Mouse (Mus musculus) thymus, postnatal 0 days (tissue): Measurements from ENCODE around the gene Sema4c. TPM values are rescaled to one million over a fixed set of nuclear protein-coding genes. Genes with fewer than 3 reads are reported as not detected.

Experiments used
- DNase-seq: peaks from one replicate; pipeline ENCODE4 v3.0.0-alpha.2; 2015; ENCODE audit warnings: low spot score
- polyA plus RNA-seq: library from polyadenylated mRNA; unstranded; fragments of >200 nt; fragmentation: Nextera tagmentation; extraction: Ambion mirVana; gene quantifications from 2 replicates; pipeline ENCODE4 v1.2.1, GENCODE M21; 2015

Gene Sema4c
- polyA plus RNA-seq, 1 experiment from 2014 or later = 6.0 TPM

DNA sequence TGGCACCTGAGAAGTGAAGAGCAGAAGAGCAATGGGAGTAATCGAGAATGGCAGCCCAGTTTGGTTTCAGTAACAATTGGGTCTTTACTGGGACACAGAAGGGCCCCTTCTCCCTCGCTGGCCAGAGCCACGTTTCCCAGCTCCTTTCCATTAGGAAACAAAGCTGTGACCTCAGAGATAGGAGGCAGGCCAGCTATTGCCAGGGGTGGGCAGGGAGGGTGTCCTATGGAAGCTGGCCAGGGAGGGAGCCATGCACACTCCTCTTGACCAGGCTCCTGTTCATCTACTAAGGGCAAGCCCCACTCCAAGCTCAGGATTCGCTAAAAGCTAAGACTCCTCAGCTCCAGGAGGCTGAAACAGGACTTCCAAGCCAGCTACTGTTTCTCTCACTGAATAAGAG lies 1.1 kb upstream of the Sema4c start:
- DNase-seq = no peak

GRCm38 (mm10) chr1:36557457-36558011 lies 615 bp downstream of the Sema4c start:
- no peak for DNase-seq

DNA sequence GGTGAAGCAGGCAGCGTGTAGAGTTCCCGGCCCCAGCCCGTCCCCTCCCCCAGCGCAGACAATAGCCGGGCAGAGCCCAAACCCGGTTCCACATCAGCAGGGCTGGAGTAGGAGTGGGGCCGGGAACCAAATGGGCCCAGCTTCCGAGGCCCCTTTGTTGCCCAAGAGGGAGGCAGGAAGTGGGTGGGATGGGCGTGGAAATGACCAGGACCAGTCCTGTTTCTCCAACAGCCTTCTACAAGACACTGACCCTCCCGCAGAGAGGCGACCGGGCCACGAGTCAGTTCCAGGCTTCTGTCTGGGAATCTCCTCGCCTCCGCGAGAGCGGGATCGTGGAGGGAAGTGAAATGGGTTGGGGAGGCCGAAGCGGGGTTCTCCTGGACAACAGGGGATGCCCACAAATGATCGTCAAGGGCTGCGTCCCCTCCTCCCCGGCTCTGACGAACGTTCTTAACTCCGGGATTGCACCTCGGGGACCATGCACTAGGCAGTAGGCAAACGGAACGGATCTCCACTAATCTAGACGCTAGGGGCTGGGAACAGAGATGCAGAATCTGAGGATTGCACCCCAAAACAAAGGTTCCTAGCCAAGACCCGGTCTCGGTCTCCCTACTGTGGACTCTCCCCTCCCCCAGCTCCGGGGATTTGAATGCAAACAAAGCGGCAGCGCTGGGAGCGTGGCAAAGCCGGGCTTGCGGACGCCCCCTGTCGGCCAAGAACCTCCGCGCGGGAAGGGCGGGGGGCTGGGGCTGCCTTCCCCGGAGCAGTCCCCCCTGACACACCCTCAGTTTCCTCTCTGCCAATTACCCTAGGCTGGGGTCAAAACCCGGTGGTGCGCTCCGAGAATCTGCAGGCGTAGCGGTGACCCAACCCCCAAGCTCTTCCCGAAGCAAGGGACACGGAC lies 1.3 kb downstream of the Sema4c start:
- peak; percentile 88 for DNase-seq

- DNase-seq = no peak
Measured at GRCm38 (mm10) chr1:36555798-36556395, 2.3 kb downstream of the Sema4c start.

GRCm38 (mm10) chr1:36554633-36555399 lies 3.3 kb downstream of the Sema4c start:
- no peak for DNase-seq

DNA sequence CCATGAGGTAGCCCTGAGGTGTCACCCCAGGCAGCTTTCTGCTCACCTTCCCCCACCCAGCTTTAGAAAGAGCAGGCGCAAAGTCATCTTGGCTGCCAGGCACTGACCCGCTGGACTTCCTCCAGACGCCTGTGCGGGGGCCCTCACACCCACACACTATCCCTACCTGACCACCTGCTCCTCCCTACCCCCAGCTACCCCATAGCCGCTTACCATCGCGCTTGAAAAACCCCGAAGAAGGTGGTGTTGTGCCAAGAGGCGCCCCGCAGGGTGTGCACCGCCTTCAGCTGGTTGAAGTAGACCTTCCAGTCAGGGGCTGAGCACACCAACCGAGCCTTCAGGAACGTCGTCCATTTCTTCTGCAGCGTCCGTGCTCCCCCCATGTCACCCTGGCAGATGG lies 5.6 kb downstream of the Sema4c start:
- DNase-seq = no peak

- DNase-seq = no peak
Measured at GRCm38 (mm10) chr1:36551904-36552303, 6.2 kb downstream of the Sema4c start.

GRCm38 (mm10) chr1:36550075-36550863 lies 7.9 kb downstream of the Sema4c start:
- no peak for DNase-seq

DNA sequence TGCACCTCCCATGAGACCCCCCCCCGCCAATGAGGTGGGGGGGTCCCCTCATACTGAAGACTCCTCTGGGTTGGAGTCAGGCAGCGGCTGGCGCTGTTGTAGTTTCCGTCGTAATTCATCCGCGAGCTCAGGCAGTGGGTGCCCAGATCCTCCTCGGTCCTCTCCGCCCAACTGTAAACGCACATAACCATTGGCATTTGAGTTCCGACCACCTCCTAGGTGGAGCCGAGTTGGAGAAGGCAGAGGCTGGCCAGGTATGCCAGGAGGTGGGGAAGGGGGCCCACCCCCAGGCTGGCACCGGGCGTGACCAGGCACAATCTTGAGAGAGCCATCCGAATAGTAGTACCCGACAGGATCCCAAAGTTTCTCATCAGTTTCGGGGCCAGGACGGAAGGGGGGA lies 8.7 kb downstream of the Sema4c start:
- no peak for DNase-seq

GRCm38 (mm10) chr1:36548771-36549170 lies 9.4 kb downstream of the Sema4c start:
- DNase-seq = no peak

GRCm38 (mm10) chr1:36547981-36548598 lies 10.1 kb downstream of the Sema4c start:
- DNase-seq = no peak

GRCm38 (mm10) chr1:36546888-36547471 lies 11.2 kb downstream of the Sema4c start, which contains the start of gene Ankrd39:
Gene Ankrd39, minus strand, starts transcription at chr1:36547445.
- DNase-seq = peak; percentile 96

GRCm38 (mm10) chr1:36545845-36546600 lies 12.1 kb downstream of the Sema4c start:
- DNase-seq = peak; percentile 49

DNA sequence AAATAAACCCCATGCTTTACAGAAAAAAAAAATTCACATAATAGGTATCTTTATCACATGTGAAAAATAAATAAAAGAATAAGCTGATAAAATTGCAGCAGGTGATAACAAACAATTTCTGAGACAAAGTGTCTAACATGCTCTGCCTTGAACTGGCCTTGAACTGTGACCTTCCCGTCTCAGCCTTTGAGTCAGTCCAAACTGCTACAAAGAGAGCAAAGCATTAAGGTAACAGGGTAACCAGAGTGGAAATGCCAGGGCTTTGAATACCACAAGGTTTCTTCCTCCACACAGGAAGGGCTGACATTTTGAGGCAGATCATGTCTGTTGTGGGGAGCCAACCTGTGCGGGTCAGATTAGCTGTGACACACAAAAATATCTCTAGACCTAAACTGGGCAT lies 12.8 kb downstream of the Sema4c start:
- DNase-seq = peak; percentile 17

DNA sequence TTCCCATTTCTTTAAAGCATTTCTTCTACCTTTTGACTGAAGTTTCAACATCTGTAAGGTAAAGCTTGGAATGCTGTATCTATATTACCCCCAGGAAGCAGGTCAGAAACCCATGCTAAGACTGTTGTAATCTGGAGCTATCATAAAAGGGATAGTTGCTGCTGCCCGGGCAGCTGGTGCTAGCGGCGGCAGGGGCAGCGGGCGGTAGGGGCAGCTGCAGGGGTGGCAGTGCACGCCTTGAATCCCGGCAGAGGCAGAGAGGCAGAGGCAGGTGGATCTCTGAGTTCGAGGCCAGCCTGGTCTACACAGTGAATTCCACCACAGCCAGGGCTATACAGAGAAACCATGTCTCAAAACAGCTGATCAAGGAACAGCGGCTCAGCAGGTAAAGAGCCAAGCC lies 15.2 kb downstream of the Sema4c start:
- no peak for DNase-seq

DNA sequence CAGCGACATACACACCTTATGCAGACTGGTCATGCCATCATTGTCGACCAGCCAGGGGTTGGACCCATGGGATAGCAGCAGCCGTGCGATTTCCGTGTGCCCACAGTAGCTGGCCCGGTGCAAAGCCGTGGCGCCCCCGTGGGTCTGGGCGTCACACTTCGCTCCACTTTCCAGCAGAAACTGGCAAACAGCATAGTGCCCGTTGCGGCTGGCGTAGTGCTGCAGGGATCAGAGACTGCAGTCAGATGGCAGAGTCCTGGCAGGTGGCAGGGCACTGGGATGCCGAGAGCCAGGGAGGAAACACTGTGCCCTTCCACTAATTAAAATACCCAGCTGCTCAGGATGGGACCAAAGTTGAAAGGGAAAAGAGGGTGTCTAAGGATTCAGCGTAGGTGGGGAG lies 16.3 kb downstream of the Sema4c start:
- DNase-seq = no peak

- DNase-seq = no peak
Measured at GRCm38 (mm10) chr1:36540807-36541206, 17.3 kb downstream of the Sema4c start.

- DNase-seq = no peak
Measured at GRCm38 (mm10) chr1:36540132-36540531, 18.0 kb downstream of the Sema4c start.

- DNase-seq = no peak
Measured at GRCm38 (mm10) chr1:36539186-36539585, 19.0 kb downstream of the Sema4c start, which contains the start of gene Gm42417. Gene Gm42417, minus strand, starts transcription at chr1:36539429.
